Mouse (Mus musculus) neural tube, embryonic 15.5 days (tissue): ENCODE measurements around the gene Cyb5r1. TPM values are rescaled to one million over a fixed set of nuclear protein-coding genes. Genes with fewer than 3 reads are reported as not detected.

Source experiments
- ATAC-seq: fragments of 200-750 bp; cut with Nextera tagmentation; 2 replicates; pipeline ENCODE4 v1.8.0; 2017; ENCODE audit warnings: mild to moderate bottlenecking, moderate TSS enrichment, moderate library complexity; ENCODE audit not compliant: low FRiP score
- H3K27ac ChIP-seq: fragments of 300-500 bp; sonication (generic); replicated peaks from 2 replicates; pipeline ENCODE4 v1.5.1; 2015; ENCODE audit warnings: mild to moderate bottlenecking, inconsistent platforms
- H3K27me3 ChIP-seq: fragments of 300-500 bp; sonication (generic); replicated peaks from 2 replicates; pipeline ENCODE4 v1.6.1; 2015; ENCODE audit warnings: inconsistent platforms
- H3K36me3 ChIP-seq: fragments of 300-500 bp; sonication (generic); 2 replicates; pipeline ENCODE4 v1.6.1; 2015; ENCODE audit warnings: inconsistent platforms
- H3K4me1 ChIP-seq: fragments of 300-500 bp; sonication (generic); 2 replicates; pipeline ENCODE4 v1.6.1; 2015; ENCODE audit warnings: inconsistent platforms
- H3K4me2 ChIP-seq: fragments of 300-500 bp; sonication (generic); 2 replicates; pipeline ENCODE4 v1.6.1; 2015; ENCODE audit warnings: inconsistent platforms, mild to moderate bottlenecking, moderate library complexity
- H3K4me3 ChIP-seq: fragments of 300-500 bp; sonication (generic); replicated peaks from 2 replicates; pipeline ENCODE4 v1.5.1; 2015; ENCODE audit warnings: mild to moderate bottlenecking, inconsistent platforms
- H3K9ac ChIP-seq: fragments of 300-500 bp; sonication (generic); replicated peaks from 2 replicates; pipeline ENCODE4 v1.6.1; 2015; ENCODE audit warnings: mild to moderate bottlenecking, inconsistent platforms
- H3K9me3 ChIP-seq: fragments of 300-500 bp; sonication (generic); replicated peaks from 2 replicates; pipeline ENCODE4 v1.6.1; 2016; ENCODE audit warnings: inconsistent platforms
- WGBS: fragments of 180-500 bp; shearing (Covaris S2); methylation state at CpG from one replicate; pipeline ENCODE4 v1.1.7; 2015; ENCODE audit warnings: mixed read lengths; 5-methylcytosine and 5-hydroxymethylcytosine counted together
- polyA plus RNA-seq: library from polyadenylated mRNA; unstranded; fragments of >200 nt; fragmentation: Nextera tagmentation; extraction: Ambion mirVana; gene quantifications from 2 replicates; pipeline ENCODE4 v1.2.1, GENCODE M21; 2015

Gene Cyb5r1
- polyA plus RNA-seq: 18.6 and 24.3 TPM in 2 replicates

DNA sequence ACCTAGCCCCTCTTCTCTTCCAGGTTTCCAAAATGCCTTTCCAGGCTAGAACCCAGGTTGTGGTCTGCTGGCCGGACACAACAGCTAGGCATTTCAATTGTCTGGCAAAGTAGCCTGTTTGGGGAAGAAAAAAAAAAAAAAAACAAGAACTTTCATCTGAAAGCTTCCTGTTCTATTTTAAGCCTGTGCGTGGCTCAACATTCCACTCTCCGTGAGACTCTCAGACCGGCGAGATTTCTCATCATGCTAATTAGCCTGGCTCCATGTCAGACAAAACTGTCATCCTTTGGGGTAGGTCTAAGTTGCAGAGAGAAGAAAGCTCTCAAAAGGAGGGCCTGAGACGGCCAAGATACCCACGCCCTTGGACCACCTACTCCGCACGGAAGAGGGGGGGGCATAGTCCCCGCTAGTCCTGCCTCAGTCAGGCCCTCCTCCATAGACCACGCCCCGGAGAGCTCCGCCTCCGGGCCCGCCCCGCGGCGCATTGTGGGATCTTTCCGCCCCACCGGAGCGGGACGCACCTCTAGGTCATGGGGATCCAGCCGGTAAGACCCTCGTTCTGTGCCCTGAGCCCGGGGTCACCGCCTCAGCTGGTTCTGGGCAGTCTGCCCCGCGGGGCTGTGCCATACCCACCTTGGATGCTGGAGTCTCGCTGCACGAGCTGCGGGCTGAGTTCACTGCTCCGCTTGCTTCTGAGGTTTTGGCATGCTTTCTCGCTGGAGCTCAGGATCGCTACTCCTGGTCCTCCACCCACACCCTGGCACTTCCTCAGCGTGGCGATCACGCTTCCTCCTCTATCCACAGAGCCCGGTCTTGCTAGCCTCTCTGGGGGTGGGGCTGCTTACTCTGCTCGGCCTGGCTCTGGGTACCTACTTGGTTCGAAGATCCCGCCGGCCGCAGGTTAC lies at the start of gene Cyb5r1:
Gene Cyb5r1 (plus strand): TSS at position 51 of the 905 bp plus-strand sequence.
- Histone ChIP-seq H3K27me3 (no peaks in the 10 kb centered on the region), H3K9ac (peak within 1 kb of the TSS; percentile 68), H3K4me3 (peak within 1 kb of the TSS; percentile 79), H3K9me3 (no peaks in the 10 kb centered on the region), H3K36me3 (peaks cover 9% of the 10 kb centered on the region), H3K27ac (peak within 1 kb of the TSS; percentile 37; the same call in 1 of the 2 replicates), H3K4me1 (peaks cover 10% of the 10 kb centered on the region), H3K4me2 (peak within 1 kb of the TSS; percentile 97)
- WGBS: under 1% methylated on average over 43 of the region's 43 CpGs
- ATAC-seq: peak; percentile 94

DNA sequence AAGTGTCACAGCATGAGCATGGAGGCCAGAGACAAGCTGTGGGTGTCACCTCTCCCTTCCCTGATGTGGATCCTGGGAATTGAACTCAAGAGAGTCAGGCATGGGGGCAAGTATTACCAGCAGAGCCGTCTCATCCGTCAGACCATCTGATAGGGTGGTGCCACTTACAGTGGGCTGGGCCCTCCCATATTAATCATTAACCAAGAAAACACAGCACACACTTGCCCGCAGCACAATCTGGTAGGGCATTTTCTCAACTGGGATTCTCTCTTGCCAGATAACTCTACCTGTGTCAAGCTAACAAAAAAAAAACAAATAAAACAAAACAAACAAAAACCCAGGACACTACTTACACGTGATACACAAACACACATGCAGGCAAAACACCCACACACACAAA lies 47.9 kb upstream of the Cyb5r1 start:
- WGBS: 72% methylated on average over 4 of the region's 4 CpGs

DNA sequence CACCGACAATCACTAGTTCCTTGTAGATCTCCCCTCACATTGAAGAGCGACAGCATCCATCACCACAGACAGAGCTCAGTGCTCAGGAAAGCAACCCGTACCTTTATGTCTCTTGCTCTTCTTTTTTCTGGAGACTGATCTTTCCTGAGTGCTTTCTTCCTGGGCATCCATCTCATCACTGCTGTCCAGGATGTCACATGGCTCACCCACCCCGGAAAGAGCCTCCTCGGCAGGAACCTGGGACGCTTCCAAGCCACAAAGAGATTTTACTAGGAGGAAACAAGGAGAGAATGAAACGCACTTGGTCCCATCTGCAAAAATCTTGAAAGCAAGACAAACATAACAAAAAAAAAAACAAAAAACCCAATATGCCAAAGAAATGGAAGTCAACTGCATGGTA lies 44.7 kb upstream of the Cyb5r1 start:
- no peak for ATAC-seq
- Histone ChIP-seq H3K9me3 (no peaks in the 10 kb centered on the region), H3K4me1 (peaks cover 27% of the 10 kb centered on the region), H3K27ac (no peak overlapping the region), H3K4me2 (peak overlapping the region; percentile 85), H3K9ac (peak overlapping the region; percentile 93; the same call in 1 of the 2 replicates), H3K4me3 (peak overlapping the region; percentile 91), H3K27me3 (no peaks in the 10 kb centered on the region), H3K36me3 (peaks cover 27% of the 10 kb centered on the region)
- 90% methylated on average over 7 of the region's 7 CpGs for WGBS

More for the DNA sequence above, 47.9 kb upstream of the Cyb5r1 start:
- Histone ChIP-seq H3K4me1 (peaks cover 25% of the 10 kb centered on the region), H3K4me2 (no peak overlapping the region), H3K4me3 (no peak overlapping the region), H3K27ac (no peak overlapping the region), H3K9ac (no peak overlapping the region), H3K36me3 (peaks cover 58% of the 10 kb centered on the region), H3K9me3 (no peaks in the 10 kb centered on the region), H3K27me3 (no peaks in the 10 kb centered on the region)
- no peak for ATAC-seq

DNA sequence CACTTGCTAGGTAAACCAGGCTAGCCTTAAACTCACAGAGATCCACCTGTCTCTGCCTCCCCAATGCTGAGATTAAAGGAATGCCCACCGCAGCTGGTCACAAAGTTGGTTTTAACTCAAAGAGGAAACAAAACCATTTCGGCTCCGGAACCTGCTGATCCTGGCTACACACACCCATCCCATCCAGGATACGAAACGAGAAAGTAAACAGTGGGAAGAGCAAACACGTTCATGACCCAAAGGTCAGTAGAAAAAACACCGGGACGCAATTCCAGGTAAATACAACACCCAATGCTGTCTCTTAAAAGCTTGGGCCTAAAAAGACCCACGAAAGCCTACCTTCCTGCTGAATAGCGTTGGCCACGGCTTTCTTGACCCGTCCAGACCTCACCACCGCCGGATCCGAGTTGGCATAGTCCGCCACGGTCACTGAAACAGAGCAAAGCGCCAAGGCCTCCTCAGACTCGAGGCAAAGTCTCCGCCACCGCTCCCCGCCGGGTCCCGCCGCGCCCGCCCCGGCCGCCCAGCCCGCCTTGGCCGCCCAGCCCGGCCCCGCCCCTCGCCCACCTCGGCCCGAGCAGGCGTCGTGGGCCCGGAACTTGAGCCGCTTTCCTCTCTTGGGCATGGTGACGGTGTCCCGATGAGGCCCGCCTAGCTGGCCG lies 44.0 kb upstream of the Cyb5r1 start:
- 3% methylated on average over 37 of the region's 44 CpGs for WGBS
- H3K4me2 ChIP-seq: peak overlapping the region; percentile 85
- H3K9me3 ChIP-seq: no peaks in the 10 kb centered on the region
- peak; percentile 83 for ATAC-seq
- peaks cover 21% of the 10 kb centered on the region for H3K36me3 ChIP-seq
- H3K4me3 ChIP-seq: peak overlapping the region; percentile 91
- H3K27me3 ChIP-seq: no peaks in the 10 kb centered on the region
- H3K27ac ChIP-seq: peak overlapping the region; percentile 87
- H3K9ac ChIP-seq: peak overlapping the region; percentile 93
- peaks cover 27% of the 10 kb centered on the region for H3K4me1 ChIP-seq

DNA sequence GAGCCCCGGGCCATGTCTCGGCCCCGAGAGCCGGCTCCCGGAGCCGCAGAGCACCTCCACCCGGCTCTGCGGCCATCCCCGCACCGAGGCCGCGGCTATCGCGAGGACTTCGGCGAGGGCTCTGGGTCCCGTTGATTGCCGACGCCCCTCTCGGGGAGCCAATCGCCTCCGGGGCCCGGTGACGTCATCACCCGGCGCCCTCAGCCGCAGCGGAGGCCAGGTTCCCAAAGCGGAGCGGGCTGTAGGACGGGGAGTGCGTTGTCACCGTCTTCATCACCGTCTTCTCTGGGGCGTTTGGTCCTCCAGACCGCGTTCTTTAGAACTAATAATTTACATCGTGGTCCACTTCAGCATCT lies 43.5 kb upstream of the Cyb5r1 start, which contains the start of gene Tmem183a:
Gene Tmem183a (minus strand): TSS at position 123 of the 356 bp plus-strand sequence.
- peaks cover 27% of the 10 kb centered on the region for H3K4me1 ChIP-seq
- peaks cover 20% of the 10 kb centered on the region for H3K36me3 ChIP-seq
- under 1% methylated on average over 38 of the region's 38 CpGs for WGBS
- peak; percentile 97 for ATAC-seq
- H3K9me3 ChIP-seq: no peaks in the 10 kb centered on the region
- H3K27ac ChIP-seq: peak within 1 kb of the TSS; percentile 87
- no peaks in the 10 kb centered on the region for H3K27me3 ChIP-seq
- peak within 1 kb of the TSS; percentile 91 for H3K4me3 ChIP-seq
- H3K4me2 ChIP-seq: peak within 1 kb of the TSS; percentile 85
- H3K9ac ChIP-seq: peak within 1 kb of the TSS; percentile 93

DNA sequence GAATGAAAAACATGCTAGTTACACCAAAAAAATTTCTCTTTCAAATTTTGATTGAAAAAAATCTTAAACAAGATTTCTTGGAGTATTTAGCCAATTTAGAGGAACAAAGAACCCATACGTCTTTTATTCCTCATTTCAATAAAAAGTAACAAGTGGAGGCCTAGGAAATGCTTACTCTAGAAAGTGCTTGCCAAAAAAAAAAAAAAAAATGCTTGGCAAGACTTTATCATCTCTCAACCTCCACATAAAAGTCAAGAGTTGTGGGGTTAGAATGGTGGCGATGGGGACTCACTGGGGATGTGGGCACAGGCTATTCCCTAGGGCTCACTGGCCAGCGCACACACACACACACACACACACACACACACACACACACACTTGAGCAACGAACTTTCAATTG lies 42.2 kb upstream of the Cyb5r1 start:
- no peaks in the 10 kb centered on the region for H3K9me3 ChIP-seq
- no peak for ATAC-seq
- peaks cover 10% of the 10 kb centered on the region for H3K36me3 ChIP-seq
- 80% methylated on average over 4 of the region's 4 CpGs for WGBS
- H3K4me3 ChIP-seq: no peak overlapping the region
- no peak overlapping the region for H3K27ac ChIP-seq
- no peak overlapping the region for H3K4me2 ChIP-seq
- H3K4me1 ChIP-seq: peaks cover 27% of the 10 kb centered on the region
- H3K9ac ChIP-seq: no peak overlapping the region
- no peaks in the 10 kb centered on the region for H3K27me3 ChIP-seq

DNA sequence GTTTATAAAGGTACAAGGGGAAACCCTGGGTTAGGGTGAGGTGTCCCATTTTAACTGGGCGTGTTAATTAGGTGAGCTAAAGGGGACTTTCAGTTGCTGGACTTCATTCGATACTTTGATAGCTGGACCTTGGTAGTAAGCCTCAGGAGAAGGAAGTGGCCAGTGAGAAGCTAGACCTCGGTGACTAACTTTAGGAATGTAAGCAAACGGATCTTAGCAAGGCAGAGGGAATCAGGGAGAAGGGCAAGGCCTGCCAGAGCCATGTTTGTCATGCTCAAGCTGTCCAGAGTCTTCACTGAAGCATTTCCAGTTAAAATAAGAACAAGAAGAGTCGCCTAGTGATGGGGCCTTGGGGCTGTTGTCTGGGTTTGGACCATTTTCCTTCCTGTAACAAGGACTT lies 39.9 kb upstream of the Cyb5r1 start:
- 72% methylated on average over 5 of the region's 5 CpGs for WGBS
- no peaks in the 10 kb centered on the region for H3K9me3 ChIP-seq
- H3K4me3 ChIP-seq: no peak overlapping the region
- ATAC-seq: no peak
- H3K4me1 ChIP-seq: peaks cover 12% of the 10 kb centered on the region
- no peaks in the 10 kb centered on the region for H3K27me3 ChIP-seq
- H3K9ac ChIP-seq: no peak overlapping the region
- no peaks in the 10 kb centered on the region for H3K36me3 ChIP-seq
- H3K4me2 ChIP-seq: no peak overlapping the region
- H3K27ac ChIP-seq: no peak overlapping the region

DNA sequence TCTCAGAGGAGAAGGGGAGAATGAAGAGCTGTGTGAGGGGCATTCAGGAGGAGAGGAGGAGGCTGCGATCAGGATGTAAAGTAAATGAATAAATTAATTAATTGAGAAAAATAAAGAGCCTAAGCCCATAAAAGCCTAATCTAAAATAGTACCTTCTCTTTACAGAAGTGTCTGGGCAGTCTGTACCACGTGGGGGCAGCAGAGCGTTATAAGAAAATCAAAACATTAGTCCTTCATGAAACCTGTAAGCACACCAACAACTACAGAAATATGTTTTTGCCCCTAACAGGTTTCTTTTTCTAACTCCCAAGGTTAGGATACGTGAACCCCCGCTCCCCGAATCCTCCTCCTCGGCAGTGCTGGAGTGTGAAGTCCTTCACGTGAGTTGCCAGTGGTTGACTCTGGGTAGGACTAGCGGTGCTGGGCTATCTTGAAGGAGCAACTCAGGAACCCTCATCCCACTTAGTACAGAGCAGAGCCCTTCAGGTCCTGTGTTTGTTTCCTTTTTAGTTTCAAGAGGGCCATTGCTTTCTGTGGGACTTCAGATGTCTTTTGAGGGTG lies 36.5 kb upstream of the Cyb5r1 start:
- H3K9ac ChIP-seq: no peak overlapping the region
- H3K4me2 ChIP-seq: no peak overlapping the region
- no peaks in the 10 kb centered on the region for H3K4me1 ChIP-seq
- no peak overlapping the region for H3K27ac ChIP-seq
- ATAC-seq: no peak
- H3K4me3 ChIP-seq: no peak overlapping the region
- no peaks in the 10 kb centered on the region for H3K9me3 ChIP-seq
- no peaks in the 10 kb centered on the region for H3K27me3 ChIP-seq
- WGBS: 53% methylated on average over 9 of the region's 9 CpGs
- H3K36me3 ChIP-seq: no peaks in the 10 kb centered on the region

DNA sequence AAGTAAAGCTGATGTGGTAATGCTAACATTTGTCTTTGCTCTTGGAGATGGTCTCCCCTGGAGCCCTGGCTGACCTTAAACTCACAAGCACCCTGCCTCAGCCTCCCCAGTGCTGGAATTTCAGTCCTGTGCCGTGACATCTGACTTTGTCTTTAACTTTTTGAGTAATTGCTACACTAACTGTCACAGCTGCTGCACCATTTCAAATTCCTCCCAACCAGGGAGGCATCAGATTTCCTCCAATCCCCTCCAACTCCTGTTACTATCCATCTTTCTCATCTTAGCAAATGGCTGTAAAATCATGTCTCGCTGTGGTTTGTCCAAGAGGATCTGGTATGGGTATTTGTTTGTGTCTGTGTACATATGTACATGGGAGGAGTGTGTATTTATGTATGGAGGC lies 31.2 kb upstream of the Cyb5r1 start:
- H3K9me3 ChIP-seq: no peaks in the 10 kb centered on the region
- no peak overlapping the region for H3K4me2 ChIP-seq
- H3K36me3 ChIP-seq: no peaks in the 10 kb centered on the region
- ATAC-seq: no peak
- no peak overlapping the region for H3K27ac ChIP-seq
- 73% methylated on average over 2 of the region's 2 CpGs for WGBS
- H3K4me3 ChIP-seq: no peak overlapping the region
- no peaks in the 10 kb centered on the region for H3K4me1 ChIP-seq
- no peaks in the 10 kb centered on the region for H3K27me3 ChIP-seq
- no peak overlapping the region for H3K9ac ChIP-seq

DNA sequence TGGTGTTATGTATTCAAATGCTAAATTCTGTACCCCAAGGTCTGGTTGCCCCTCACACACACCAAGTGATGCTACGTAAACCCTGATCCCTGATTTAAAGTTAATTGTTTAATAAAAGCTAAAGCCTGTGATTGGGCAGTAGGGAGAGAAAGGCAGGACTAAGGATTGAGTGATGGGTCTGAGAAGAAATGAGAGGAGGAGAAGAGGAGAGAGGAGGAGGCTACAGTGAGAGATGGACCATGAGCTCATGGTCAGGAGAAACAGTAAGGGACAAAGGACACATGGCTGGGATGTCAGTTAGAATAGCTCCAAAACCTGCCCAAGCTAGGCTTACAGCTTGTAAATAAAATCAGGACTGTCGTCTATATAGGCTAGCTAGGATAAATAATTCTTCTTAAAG lies 24.3 kb upstream of the Cyb5r1 start:
- WGBS: 82% methylated on average over 2 of the region's 2 CpGs
- no peak for ATAC-seq
- H3K4me2 ChIP-seq: no peak overlapping the region

DNA sequence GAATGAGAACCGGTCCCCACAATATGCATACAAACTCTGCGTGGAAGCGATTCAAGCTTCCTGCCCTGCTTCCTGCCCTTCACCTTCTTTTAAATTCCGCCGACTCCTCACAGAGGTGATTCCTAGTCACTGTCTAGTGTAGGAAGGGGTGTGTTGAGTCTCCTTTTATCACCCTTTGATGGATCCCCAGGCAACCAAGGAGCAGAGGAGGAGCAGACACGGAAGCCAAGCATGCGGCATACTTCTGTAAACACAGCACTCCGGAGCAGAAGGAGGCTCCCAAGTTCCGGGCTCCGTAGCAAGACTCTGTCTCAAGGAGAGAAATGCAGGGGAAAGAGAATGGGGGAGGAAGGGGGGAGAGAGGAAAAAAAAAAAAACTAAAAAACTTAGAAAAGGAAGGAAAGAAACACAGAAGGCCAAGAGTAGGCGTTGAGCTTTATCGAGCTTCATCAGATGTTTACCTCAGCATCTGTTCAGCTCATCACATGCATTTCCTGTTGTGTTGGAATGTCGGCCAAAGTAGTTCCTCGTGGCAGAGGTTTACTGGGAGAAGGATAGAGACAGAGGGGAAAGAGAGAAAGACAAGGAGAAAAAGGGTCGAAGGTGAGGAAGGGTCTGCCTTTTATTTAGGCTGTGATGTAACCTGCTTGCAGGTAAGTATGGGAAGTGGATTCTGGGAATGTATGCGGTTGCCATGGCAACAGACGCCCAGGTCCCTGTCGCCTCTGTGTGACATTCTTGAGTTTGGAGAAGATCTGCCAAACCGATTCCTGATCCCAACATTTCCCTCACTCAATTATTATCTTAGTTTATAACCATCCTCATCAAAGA lies 23.3 kb upstream of the Cyb5r1 start:
- H3K27me3 ChIP-seq: 0 out of 2 replicates have a peak, but pooled peaks cover 5% of the 10 kb centered on the region
- peak overlapping the region; percentile 61 for H3K4me2 ChIP-seq
- no peaks in the 10 kb centered on the region for H3K36me3 ChIP-seq
- H3K4me1 ChIP-seq: peaks cover 10% of the 10 kb centered on the region
- H3K9ac ChIP-seq: peak overlapping the region; percentile 17; the same call in 1 of the 2 replicates
- H3K9me3 ChIP-seq: no peaks in the 10 kb centered on the region
- WGBS: 12% methylated on average over 19 of the region's 19 CpGs
- peak overlapping the region; percentile 32 for H3K4me3 ChIP-seq
- ATAC-seq: no peak
- H3K27ac ChIP-seq: no peak overlapping the region

More for the DNA sequence above, 24.3 kb upstream of the Cyb5r1 start:
- no peak overlapping the region for H3K27ac ChIP-seq
- H3K27me3 ChIP-seq: 0 out of 2 replicates have a peak, but pooled peaks cover 5% of the 10 kb centered on the region
- no peaks in the 10 kb centered on the region for H3K9me3 ChIP-seq
- H3K9ac ChIP-seq: no peak overlapping the region
- H3K4me3 ChIP-seq: no peak overlapping the region
- no peaks in the 10 kb centered on the region for H3K36me3 ChIP-seq
- H3K4me1 ChIP-seq: peaks cover 10% of the 10 kb centered on the region
